Mouse (Mus musculus): ENCODE measurements around the gene Capn12. TPM values are rescaled to one million over a fixed set of nuclear protein-coding genes. Genes with fewer than 3 reads are reported as not detected.

The Capn12 gene
- polyA plus RNA-seq, 1 experiment from 2014 or later = 0.46 TPM

- Histone ChIP-seq H3K4me3 (ENCODE audit: control insufficient read depth in 1 of 2, insufficient read depth in 1 of 2, low read depth in 1 of 2, low read length in 2 of 2) (no peak overlapping the region), H3K4me1 (ENCODE audit: control insufficient read depth in 2 of 2, insufficient read depth in 2 of 2, low read length in 2 of 2) (peaks cover 52 to 94% of the 10 kb centered on the region in 2 experiments), H3K27ac (replicated peaks in 1 of 2; ENCODE audit: control insufficient read depth in 1 of 2, insufficient read depth in 1 of 2, low read depth in 2 of 2, low read length in 2 of 2) (peak overlapping the region; percentile 95), H3K9ac (ENCODE audit: low read length) (peak overlapping the region; percentile 64), H3K9me3 (ENCODE audit: control insufficient read depth, low read length) (no peaks in the 10 kb centered on the region), H3K36me3 (ENCODE audit: control insufficient read depth, insufficient read depth, low read length) (peaks cover 28% of the 10 kb centered on the region), H3K4me2 (ENCODE audit: low read length) (peak overlapping the region; percentile 32), H3K27me3 (ENCODE audit: control insufficient read depth, insufficient read depth, low read length) (no peaks in the 10 kb centered on the region)
- WGBS = 34% methylated on average over 7 of the region's 7 CpGs
- peak; percentile 46 for ATAC-seq (ENCODE audit: insufficient number of reproducible peaks, insufficient read depth, low FRiP score, low read depth)
These were observed 58.4 kb downstream of the Capn12 start for GRCm38 (mm10) chr7:28939418-28940183.

- Histone ChIP-seq H3K36me3 (ENCODE audit: control insufficient read depth, insufficient read depth, low read length) (peaks cover 28% of the 10 kb centered on the region), H3K4me2 (ENCODE audit: low read length) (peak overlapping the region; percentile 14; the same call in 1 of the 2 replicates), H3K9me3 (ENCODE audit: control insufficient read depth, low read length) (no peaks in the 10 kb centered on the region), H3K9ac (ENCODE audit: low read length) (peak overlapping the region; percentile 44), H3K27me3 (ENCODE audit: control insufficient read depth, insufficient read depth, low read length) (no peaks in the 10 kb centered on the region), H3K4me1 (ENCODE audit: control insufficient read depth in 2 of 2, insufficient read depth in 2 of 2, low read length in 2 of 2) (peaks cover 59 to 96% of the 10 kb centered on the region in 2 experiments), H3K4me3 (ENCODE audit: control insufficient read depth in 1 of 2, insufficient read depth in 1 of 2, low read depth in 1 of 2, low read length in 2 of 2) (no peak overlapping the region), H3K27ac (replicated peaks in 1 of 2; ENCODE audit: control insufficient read depth in 1 of 2, insufficient read depth in 1 of 2, low read depth in 2 of 2, low read length in 2 of 2) (peak overlapping the region; percentile 95)
- 27% methylated on average over 4 of the region's 4 CpGs for WGBS
- ATAC-seq (ENCODE audit: insufficient number of reproducible peaks, insufficient read depth, low FRiP score, low read depth) = no peak
These were observed 59.9 kb downstream of the Capn12 start for GRCm38 (mm10) chr7:28941129-28941528.

GRCm38 (mm10) chr7:28941542-28941941, 60.3 kb downstream of the Capn12 start:
- Histone ChIP-seq H3K4me3 (ENCODE audit: control insufficient read depth in 1 of 2, insufficient read depth in 1 of 2, low read depth in 1 of 2, low read length in 2 of 2) (no peak overlapping the region), H3K27me3 (ENCODE audit: control insufficient read depth, insufficient read depth, low read length) (no peaks in the 10 kb centered on the region), H3K4me2 (ENCODE audit: low read length) (peak overlapping the region; percentile 14), H3K9ac (ENCODE audit: low read length) (peak overlapping the region; percentile 44), H3K9me3 (ENCODE audit: control insufficient read depth, low read length) (no peaks in the 10 kb centered on the region), H3K27ac (replicated peaks in 1 of 2; ENCODE audit: control insufficient read depth in 1 of 2, insufficient read depth in 1 of 2, low read depth in 2 of 2, low read length in 2 of 2) (peak overlapping the region; percentile 95), H3K4me1 (ENCODE audit: control insufficient read depth in 2 of 2, insufficient read depth in 2 of 2, low read length in 2 of 2) (peaks cover 59 to 96% of the 10 kb centered on the region in 2 experiments), H3K36me3 (ENCODE audit: control insufficient read depth, insufficient read depth, low read length) (peaks cover 26% of the 10 kb centered on the region)
- no peak for ATAC-seq (ENCODE audit: insufficient number of reproducible peaks, insufficient read depth, low FRiP score, low read depth)
- 36% methylated on average over 4 of the region's 4 CpGs for WGBS

Other genes starting within 250 kb of the Capn12 start
- 3.7 and 4.2 TPM in 2 replicates for gene Fbxo27, start 188.6 kb upstream of the Capn12 start, polyA plus RNA-seq (2014; fragmentation: Nextera tagmentation; extraction: Ambion mirVana)
- 8.0 and 8.6 TPM in 2 replicates for gene Fbxo17, start 164.6 kb upstream of the Capn12 start, polyA plus RNA-seq (2014; fragmentation: Nextera tagmentation; extraction: Ambion mirVana)
- gene Mrps12, start 139.6 kb upstream of the Capn12 start, polyA plus RNA-seq (2014; fragmentation: Nextera tagmentation; extraction: Ambion mirVana) = 129 and 135 TPM in 2 replicates
- 18.8 and 20.3 TPM in 2 replicates for gene Sars2, start 139.4 kb upstream of the Capn12 start, polyA plus RNA-seq (2014; fragmentation: Nextera tagmentation; extraction: Ambion mirVana)
- not detected in 2 replicates for gene Ccer2, start 125.2 kb upstream of the Capn12 start, polyA plus RNA-seq (2014; fragmentation: Nextera tagmentation; extraction: Ambion mirVana)
- gene Sirt2, start 114.7 kb upstream of the Capn12 start, polyA plus RNA-seq (2014; fragmentation: Nextera tagmentation; extraction: Ambion mirVana) = 56.4 and 57.7 TPM in 2 replicates
- gene Nfkbib, start 113.9 kb upstream of the Capn12 start, polyA plus RNA-seq (2014; fragmentation: Nextera tagmentation; extraction: Ambion mirVana) = 25.7 and 29.5 TPM in 2 replicates
- gene Rinl, start 92.5 kb upstream of the Capn12 start, polyA plus RNA-seq (2014; fragmentation: Nextera tagmentation; extraction: Ambion mirVana) = 2.1 and 3.7 TPM in 2 replicates
- 151 and 155 TPM in 2 replicates for gene Hnrnpl, start 72.9 kb upstream of the Capn12 start, polyA plus RNA-seq (2014; fragmentation: Nextera tagmentation; extraction: Ambion mirVana)
- 252 and 254 TPM in 2 replicates for gene Ech1, start 56.2 kb upstream of the Capn12 start, polyA plus RNA-seq (2014; fragmentation: Nextera tagmentation; extraction: Ambion mirVana)
- 4.7 and 4.8 TPM in 2 replicates for gene Lgals4, start 47.6 kb upstream of the Capn12 start, polyA plus RNA-seq (2014; fragmentation: Nextera tagmentation; extraction: Ambion mirVana)
- gene Lgals7, start 17.6 kb upstream of the Capn12 start, polyA plus RNA-seq (2014; fragmentation: Nextera tagmentation; extraction: Ambion mirVana) = 1.3 and 2.6 TPM in 2 replicates
- 221 and 228 TPM in 2 replicates for gene Actn4, start 80.9 kb downstream of the Capn12 start, polyA plus RNA-seq (2014; fragmentation: Nextera tagmentation; extraction: Ambion mirVana)
- gene Eif3k, start 100.4 kb downstream of the Capn12 start, polyA plus RNA-seq (2014; fragmentation: Nextera tagmentation; extraction: Ambion mirVana) = 286 and 319 TPM in 2 replicates
- gene Map4k1, start 100.6 kb downstream of the Capn12 start, polyA plus RNA-seq (2014; fragmentation: Nextera tagmentation; extraction: Ambion mirVana) = 2.8 and 3.3 TPM in 2 replicates
- gene Ryr1, start 243.8 kb downstream of the Capn12 start, polyA plus RNA-seq (2014; fragmentation: Nextera tagmentation; extraction: Ambion mirVana) = 0.05 and 0.08 TPM in 2 replicates

Data from heart, embryonic 14.5 days (tissue).